Mouse (Mus musculus) thymus, adult 2 months (tissue): Measurements from ENCODE around the gene Hdac11. TPM values are rescaled to one million over a fixed set of nuclear protein-coding genes. Genes with fewer than 3 reads are reported as not detected.

Experiments
- DNase-seq: peaks from one replicate; pipeline ENCODE4 v3.0.0; 2021
- H3K27ac ChIP-seq: fragments of 200-500 bp; 2 replicates; pipeline ENCODE4 v1.5.1; 2012; ENCODE audit warnings: low read length, control low read depth; ENCODE audit not compliant: control insufficient read depth, insufficient read depth
- H3K27me3 ChIP-seq: fragments of 200-500 bp; 2 replicates; pipeline ENCODE4 v1.6.1; 2012; ENCODE audit warnings: mild to moderate bottlenecking, low read length, moderate library complexity, mixed read lengths; ENCODE audit not compliant: control insufficient read depth, insufficient read depth
- H3K36me3 ChIP-seq: fragments of 200-500 bp; 2 replicates; pipeline ENCODE4 v1.6.1; 2012; ENCODE audit warnings: mild to moderate bottlenecking, low read length, moderate library complexity; ENCODE audit not compliant: control insufficient read depth, insufficient read depth
- H3K4me1 ChIP-seq: fragments of 200-500 bp; replicated peaks from 2 replicates; pipeline ENCODE4 v1.6.1; 2012; ENCODE audit warnings: low read length; ENCODE audit not compliant: control insufficient read depth, insufficient read depth
- H3K4me3 ChIP-seq: fragments of 200-500 bp; 2 replicates; pipeline ENCODE4 v1.5.1; 2012; ENCODE audit warnings: mild to moderate bottlenecking, low read length, control low read depth, moderate library complexity; ENCODE audit not compliant: control insufficient read depth, insufficient read depth
- CTCF ChIP-seq: fragments of 200-500 bp; IDR thresholded peaks from 2 replicates; pipeline ENCODE4 v1.5.1; 2012; ENCODE audit warnings: mild to moderate bottlenecking, control low read depth, low read length, moderate library complexity, borderline replicate concordance; ENCODE audit not compliant: control insufficient read depth, poor library complexity, insufficient read depth; ENCODE audit errors: extremely low read depth
- POLR2A ChIP-seq: fragments of 200-500 bp; IDR thresholded peaks from 2 replicates; pipeline ENCODE4 v1.6.1; 2012; ENCODE audit warnings: mild to moderate bottlenecking, low read length, control low read depth, moderate library complexity; ENCODE audit not compliant: control insufficient read depth, poor library complexity, insufficient read depth; ENCODE audit errors: extremely low read depth
- WGBS: fragments of 180-500 bp; shearing (Covaris S2); methylation state at CpG from one replicate; pipeline ENCODE4 v1.1.7; 2018; 5-methylcytosine and 5-hydroxymethylcytosine counted together
- polyA plus RNA-seq: library from polyadenylated mRNA; depleted of rRNA; stranded (reverse); fragments of >200 nt; gene quantifications from 2 replicates; pipeline ENCODE4 v1.2.3, GENCODE M21; 2012

Hdac11 gene
- polyA plus RNA-seq, 1 experiment, result 16.6 TPM

DNA sequence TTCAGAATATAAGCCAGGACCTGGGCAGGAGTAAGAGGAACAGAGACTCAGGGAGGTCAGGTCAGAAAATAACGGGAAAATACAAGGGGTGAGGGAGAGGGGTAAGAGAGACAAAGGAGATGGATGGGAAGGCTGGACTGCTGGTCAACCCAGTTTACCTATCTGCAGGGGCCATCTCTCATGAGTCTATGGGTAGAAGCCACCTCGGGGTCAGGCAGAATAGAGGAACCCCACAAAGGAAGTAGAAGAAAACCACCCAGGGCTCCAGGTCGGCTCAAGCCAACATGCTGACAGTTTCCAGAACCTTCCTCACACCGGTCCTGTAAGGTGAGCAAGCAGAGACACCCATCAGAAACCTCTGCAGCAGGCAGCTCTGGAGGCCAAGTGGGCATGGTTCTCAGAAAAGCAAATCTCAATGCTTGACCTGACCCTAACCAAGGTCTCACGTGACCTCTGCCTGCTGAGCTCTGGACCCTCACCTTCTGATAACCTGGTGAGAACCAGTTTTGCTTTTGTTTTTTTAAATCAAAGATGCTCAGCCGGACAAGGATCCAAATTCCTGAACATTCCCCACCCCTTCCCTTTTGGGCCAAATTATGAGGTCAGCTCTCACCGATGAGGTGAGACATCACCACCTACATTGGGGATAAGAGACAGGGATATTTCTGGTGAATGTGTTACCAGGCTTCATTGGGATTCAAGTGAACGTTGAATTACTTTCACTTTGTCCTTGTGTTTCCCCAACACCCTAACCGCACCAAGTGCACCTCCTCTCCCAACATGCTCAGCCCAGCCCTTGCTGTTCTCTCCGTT, 45.1 kb upstream of the Hdac11 start:
- H3K4me3 ChIP-seq, result peak overlapping the region; percentile 10
- no peaks in the 10 kb centered on the region for H3K36me3 ChIP-seq
- no peak for TF ChIP-seq POLR2A
- no peak for TF ChIP-seq CTCF
- peak overlapping the region; percentile 96 for H3K27ac ChIP-seq
- no peaks in the 10 kb centered on the region for H3K27me3 ChIP-seq
- H3K4me1 ChIP-seq, result peaks cover 42% of the 10 kb centered on the region
- 19% methylated on average over 10 of the region's 10 CpGs for WGBS
- DNase-seq, result peak; percentile 40

DNA sequence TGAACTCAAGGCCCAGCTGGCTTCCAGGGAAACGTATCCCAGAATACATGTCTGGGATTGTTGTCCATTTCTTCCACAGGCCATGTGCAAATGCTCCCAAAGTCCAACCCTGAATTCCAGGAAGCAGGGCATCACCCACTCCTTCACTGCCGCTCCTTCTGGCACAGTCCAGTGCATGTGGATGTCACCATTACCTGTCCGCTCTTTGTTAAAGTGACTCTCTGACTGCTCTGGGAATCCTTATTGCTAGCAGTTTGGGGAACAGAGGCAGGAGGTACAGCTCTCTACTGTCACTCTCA, 44.6 kb upstream of the Hdac11 start:
- 69% methylated on average over 3 of the region's 3 CpGs for WGBS
- H3K27me3 ChIP-seq, result no peaks in the 10 kb centered on the region
- no peaks in the 10 kb centered on the region for H3K36me3 ChIP-seq
- peaks cover 42% of the 10 kb centered on the region for H3K4me1 ChIP-seq
- DNase-seq, result no peak
- H3K27ac ChIP-seq, result peak overlapping the region; percentile 96
- H3K4me3 ChIP-seq, result 0 out of 2 replicates have a peak overlapping the region, but pooled peaks have one; percentile 7
- TF ChIP-seq CTCF (no peak), POLR2A (no peak)

DNA sequence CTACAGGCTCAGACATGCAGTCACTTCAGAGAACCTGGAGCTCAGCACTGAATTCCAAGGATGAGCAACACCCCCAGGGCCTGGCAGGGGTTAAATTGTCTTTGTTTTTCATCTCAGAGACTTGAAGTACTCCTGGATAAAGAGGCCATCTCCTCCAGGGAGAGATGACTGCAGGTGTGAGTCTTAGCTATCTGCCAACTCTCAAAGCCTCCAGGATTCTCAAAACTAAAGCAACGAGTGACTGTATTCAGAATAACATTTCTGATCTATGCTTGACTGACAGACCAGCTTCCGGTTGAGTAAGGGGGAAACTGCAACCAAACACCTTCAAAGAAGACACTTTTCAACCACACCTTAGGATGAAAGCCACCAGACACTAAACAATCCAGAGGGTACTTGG, 41.7 kb upstream of the Hdac11 start:
- Histone ChIP-seq H3K4me3 (peak overlapping the region; percentile 21; the same call in 1 of the 2 replicates), H3K4me1 (peaks cover 36% of the 10 kb centered on the region), H3K36me3 (no peaks in the 10 kb centered on the region), H3K27ac (peak overlapping the region; percentile 94), H3K27me3 (no peaks in the 10 kb centered on the region)
- 2% methylated on average over 2 of the region's 2 CpGs for WGBS
- peak; percentile 53 for DNase-seq
- TF ChIP-seq CTCF (no peak), POLR2A (no peak)

DNA sequence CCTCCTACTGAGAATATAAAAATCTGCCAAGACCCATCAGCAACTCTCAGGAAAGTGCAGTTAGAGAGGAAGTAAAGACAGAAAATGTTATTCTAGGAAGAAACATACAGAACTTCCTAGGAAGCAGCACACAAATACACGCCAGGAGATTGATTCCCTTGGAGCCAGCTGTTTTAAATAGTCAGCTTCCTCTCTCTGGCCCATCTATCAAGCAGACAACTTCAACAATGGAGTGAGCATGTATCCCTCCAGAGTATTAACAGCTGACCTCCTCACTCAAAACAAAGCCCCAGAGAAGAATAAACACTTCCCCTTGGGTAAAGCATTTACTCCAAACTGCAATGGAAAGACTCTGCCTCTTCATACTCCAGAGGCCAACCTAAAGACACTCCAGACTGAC, 41.3 kb upstream of the Hdac11 start:
- H3K4me3 ChIP-seq, result no peak overlapping the region

DNA sequence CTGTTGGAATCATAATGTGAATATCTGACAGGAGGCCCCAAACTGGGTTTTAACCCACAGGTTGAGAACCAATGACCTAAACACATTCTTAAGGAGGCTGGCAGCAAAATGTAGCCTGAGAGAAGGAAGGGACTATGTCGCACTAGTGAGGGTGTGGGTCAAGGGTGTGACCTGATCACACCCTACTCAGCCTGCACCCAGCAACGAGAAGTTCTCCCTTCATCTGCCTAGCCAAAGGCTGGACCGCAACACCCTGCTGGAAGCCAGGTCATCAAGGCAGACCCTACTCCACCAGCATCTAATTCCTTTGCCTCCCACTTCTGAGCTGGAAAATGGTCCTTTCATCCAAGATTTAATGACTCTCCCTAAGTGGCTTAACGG, 40.6 kb upstream of the Hdac11 start:
- Histone ChIP-seq H3K27ac (peak overlapping the region; percentile 84), H3K4me3 (peak overlapping the region; percentile 72), H3K4me1 (peaks cover 35% of the 10 kb centered on the region), H3K27me3 (no peaks in the 10 kb centered on the region), H3K36me3 (no peaks in the 10 kb centered on the region)
- DNase-seq, result no peak
- TF ChIP-seq CTCF (no peak), POLR2A (no peak)
- 6% methylated on average over 4 of the region's 4 CpGs for WGBS

More for the DNA sequence above, 41.3 kb upstream of the Hdac11 start:
- H3K27me3 ChIP-seq, result no peaks in the 10 kb centered on the region
- H3K36me3 ChIP-seq, result no peaks in the 10 kb centered on the region
- H3K4me1 ChIP-seq, result peaks cover 35% of the 10 kb centered on the region
- WGBS, result 7% methylated on average over 1 of the region's 1 CpGs
- no peak for DNase-seq
- TF ChIP-seq POLR2A, result no peak
- no peak for TF ChIP-seq CTCF
- peak overlapping the region; percentile 77 for H3K27ac ChIP-seq

DNA sequence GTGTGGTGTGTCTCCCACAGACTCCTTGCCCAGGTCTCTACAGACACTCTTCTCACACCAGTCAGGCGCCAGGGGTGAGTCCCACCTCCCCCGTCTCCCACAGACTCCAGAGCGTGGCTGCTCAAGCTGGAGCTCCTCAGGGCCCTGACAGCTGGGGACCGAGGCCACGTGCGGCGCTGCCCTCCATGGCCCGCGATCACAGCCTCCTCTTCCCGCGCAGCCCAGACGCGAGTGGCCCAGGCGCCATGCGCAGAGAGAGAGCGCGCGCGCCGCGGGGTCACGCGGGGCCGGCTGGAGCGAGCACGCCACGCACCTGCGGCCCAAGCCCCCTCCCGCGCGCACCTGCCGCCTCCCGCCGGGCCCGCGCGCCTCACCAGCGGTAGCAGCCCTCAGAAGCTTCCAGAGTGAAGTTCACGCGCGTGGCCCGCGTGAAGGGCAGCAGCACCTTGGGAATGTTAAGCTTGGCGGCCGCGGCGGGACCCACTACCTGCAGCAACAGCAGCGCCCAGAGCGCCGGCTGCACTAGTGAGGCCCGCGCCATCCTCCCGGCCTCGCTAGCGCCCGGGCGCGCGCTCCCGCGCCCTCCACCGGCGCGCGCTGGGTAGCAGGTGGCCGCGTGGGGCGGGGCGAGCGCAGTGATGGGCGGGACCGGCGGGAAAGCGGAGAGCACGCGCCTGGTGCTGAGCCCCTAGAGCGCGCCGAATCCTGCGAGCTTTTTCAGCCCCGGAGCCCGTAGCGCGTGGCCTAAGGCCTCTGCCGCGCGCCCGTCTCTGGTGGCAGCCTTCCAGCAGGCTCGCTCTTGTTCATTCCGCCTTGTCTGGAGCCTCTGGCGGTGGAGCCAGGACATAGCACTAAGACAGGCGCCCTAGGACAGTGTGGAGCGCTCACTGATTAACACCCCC, 40.0 kb upstream of the Hdac11 start, which contains the start of gene Nup210:
Nup210 (minus strand) TSS at position 586 of the 902 bp plus-strand sequence.
- WGBS, result under 1% methylated on average over 93 of the region's 93 CpGs
- peak within 1 kb of the TSS; percentile 84 for H3K27ac ChIP-seq
- peak; percentile 60; the same call in 1 of the 2 replicates for TF ChIP-seq CTCF
- TF ChIP-seq POLR2A, result peak; percentile 94
- H3K4me3 ChIP-seq, result peak within 1 kb of the TSS; percentile 72
- no peaks in the 10 kb centered on the region for H3K36me3 ChIP-seq
- no peaks in the 10 kb centered on the region for H3K27me3 ChIP-seq
- peaks cover 28% of the 10 kb centered on the region for H3K4me1 ChIP-seq
- DNase-seq, result peak; percentile 96
